ENCODE assay signal across 10 mouse cellular contexts in the genomic region with DNA sequence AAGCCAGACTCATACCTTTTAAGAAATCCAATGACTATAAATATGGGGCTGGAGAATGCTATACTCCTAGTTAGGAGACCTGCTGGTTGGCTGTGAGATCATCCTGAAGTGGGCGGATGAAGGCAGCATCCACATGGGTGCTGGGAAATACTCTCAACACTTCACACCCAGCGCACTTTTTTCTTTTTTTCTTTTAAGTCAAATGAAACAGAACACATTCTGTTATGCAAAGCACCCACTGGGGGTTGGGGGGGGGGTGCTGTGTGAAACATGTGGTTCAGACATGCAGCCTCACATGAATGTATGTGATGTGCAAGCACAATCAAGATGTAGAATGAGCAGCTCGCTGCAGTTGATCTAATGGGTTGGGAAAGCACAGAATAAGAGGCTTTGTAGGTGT. TPM values are rescaled to one million over a fixed set of nuclear protein-coding genes. Genes with fewer than 3 reads are reported as not detected.
A peak's percentile ranks its signal among the peaks of the same experiment; 100 is the strongest.
DNase-seq lines count a peak whose midpoint lies in the region; ATAC-seq lines count a peak whose summit lies in the region.
"Had no signal": no experiment of that assay in that cellular context is flagged by ENCODE, and none has a peak within 500 bp of the region (broad histone marks: within the 10 kb centered on the region; RNA-seq: fewer than 3 reads in every experiment).

No protein-coding gene starts in this region.

- peak overlapping the region; percentile 73 for H3K4me2 ChIP-seq in heart, embryonic 13.5 days
- H3K4me2 ChIP-seq in intestine, embryonic 15.5 days (replicated peaks), result peak overlapping the region; percentile 20; the same call in 1 of the 2 replicates
- 0 out of 2 replicates have a peak overlapping the region, but pooled peaks have one; percentile 66 for H3K4me2 ChIP-seq in stomach, embryonic 16.5 days (ENCODE audit: low read depth, low read length)

- peaks cover 68% of the 10 kb centered on the region for H3K4me1 ChIP-seq in heart, embryonic 13.5 days
- H3K4me1 ChIP-seq in intestine, embryonic 15.5 days (replicated peaks), result peaks cover 36% of the 10 kb centered on the region
- peaks cover 55% of the 10 kb centered on the region for H3K4me1 ChIP-seq in stomach, embryonic 16.5 days (ENCODE audit: control insufficient read depth, insufficient read depth, low read length)

- H3K27ac ChIP-seq in heart, embryonic 13.5 days (replicated peaks), result no peak overlapping the region
- no peak overlapping the region for H3K27ac ChIP-seq in intestine, embryonic 15.5 days
- no peak overlapping the region for H3K27ac ChIP-seq in stomach, embryonic 16.5 days (ENCODE audit: low read length)

- H3K36me3 ChIP-seq in heart, embryonic 13.5 days, result peaks cover 17% of the 10 kb centered on the region
- H3K36me3 ChIP-seq in intestine, embryonic 15.5 days, result no peaks in the 10 kb centered on the region
- H3K36me3 ChIP-seq in stomach, embryonic 16.5 days (ENCODE audit: control insufficient read depth, insufficient read depth, low read length), result no peaks in the 10 kb centered on the region

- ATAC-seq in heart, embryonic 13.5 days (ENCODE audit: extremely low read depth, insufficient number of reproducible peaks, low FRiP score, low TSS enrichment), result no peak
- no peak for ATAC-seq in intestine, embryonic 15.5 days
- ATAC-seq in stomach, embryonic 16.5 days (ENCODE audit: insufficient read depth, low FRiP score), result no peak

- H3K9ac ChIP-seq in heart, embryonic 13.5 days, result no peak overlapping the region
- no peak overlapping the region for H3K9ac ChIP-seq in intestine, embryonic 15.5 days
- no peak overlapping the region; the same call in 1 of the 2 replicates for H3K9ac ChIP-seq in stomach, embryonic 16.5 days (ENCODE audit: low read length)

- no peak overlapping the region for H3K4me3 ChIP-seq in heart, embryonic 13.5 days
- no peak overlapping the region for H3K4me3 ChIP-seq in intestine, embryonic 15.5 days (replicated peaks)
- H3K4me3 ChIP-seq in stomach, embryonic 16.5 days (replicated peaks; ENCODE audit: low read length), result no peak overlapping the region

- DNase-seq in heart, postnatal 4 days, result no peak
- DNase-seq in right cerebral cortex, adult 2 months (ENCODE audit: low spot score in 2 of 2), result peak; percentile 14 to 35
- DNase-seq in right cerebral cortex, postnatal 14 days, result no peak
- no peak for DNase-seq in left cerebral cortex, adult 11 months (ENCODE audit: low spot score)
- no peak for DNase-seq in urinary bladder, postnatal 25 days (ENCODE audit: low spot score)
- DNase-seq: cerebellum, adult 8-10 months; kidney, adult 18-20 months had no signal

- no peaks in the 10 kb centered on the region for H3K27me3 ChIP-seq in heart, embryonic 13.5 days (replicated peaks)
- H3K27me3 ChIP-seq in intestine, embryonic 15.5 days (replicated peaks), result no peaks in the 10 kb centered on the region
- no peaks in the 10 kb centered on the region for H3K27me3 ChIP-seq in stomach, embryonic 16.5 days (ENCODE audit: control insufficient read depth, insufficient read depth, low read length)

- 83% methylated on average over 3 of the region's 3 CpGs for WGBS in heart, embryonic 13.5 days
- 89% methylated on average over 3 of the region's 3 CpGs for WGBS in intestine, embryonic 15.5 days
- 89% methylated on average over 3 of the region's 3 CpGs for WGBS in stomach, embryonic 16.5 days

- H3K9me3 ChIP-seq in heart, embryonic 13.5 days, result no peaks in the 10 kb centered on the region
- H3K9me3 ChIP-seq in intestine, embryonic 15.5 days, result no peaks in the 10 kb centered on the region
- H3K9me3 ChIP-seq in stomach, embryonic 16.5 days (replicated peaks; ENCODE audit: control insufficient read depth, low read length), result no peaks in the 10 kb centered on the region

RNA-seq across cellular contexts. Expression of a gene that starts 2.8 kb away (rescaled TPM):
- polyA plus RNA-seq in heart, embryonic 13.5 days (2015; fragmentation: Nextera tagmentation; extraction: Ambion mirVana), result 20.4 and 31.4 TPM in 2 replicates
- 10 to 100 TPM; 58.0 to 58.6 TPM for total RNA-seq in heart, postnatal 4 days (2021)
- 90.4 and 95.3 TPM in 2 replicates for polyA plus RNA-seq in intestine, embryonic 15.5 days (2015; fragmentation: Nextera tagmentation; extraction: Ambion mirVana)
- polyA plus RNA-seq in stomach, embryonic 16.5 days (2015; fragmentation: Nextera tagmentation; extraction: Ambion mirVana), result 7.4 and 8.9 TPM in 2 replicates

Comparison
In these comparisons a context has a peak if more than half of its experiments do, and no peak if none do; other contexts are left out.
1. DNase-seq: peak in right cerebral cortex, adult 2 months (2 of 2); none in heart, postnatal 4 days (single experiment), right cerebral cortex, postnatal 14 days (single experiment), left cerebral cortex, adult 11 months (single experiment) and urinary bladder, postnatal 25 days (single experiment).
2. H3K4me2 ChIP-seq: peak in every context shown above with its lines; median percentile 73 in heart, embryonic 13.5 days; 66 in stomach, embryonic 16.5 days; 20 in intestine, embryonic 15.5 days.